ENCODE assay signal across 8 mouse cellular contexts in the genomic region with DNA sequence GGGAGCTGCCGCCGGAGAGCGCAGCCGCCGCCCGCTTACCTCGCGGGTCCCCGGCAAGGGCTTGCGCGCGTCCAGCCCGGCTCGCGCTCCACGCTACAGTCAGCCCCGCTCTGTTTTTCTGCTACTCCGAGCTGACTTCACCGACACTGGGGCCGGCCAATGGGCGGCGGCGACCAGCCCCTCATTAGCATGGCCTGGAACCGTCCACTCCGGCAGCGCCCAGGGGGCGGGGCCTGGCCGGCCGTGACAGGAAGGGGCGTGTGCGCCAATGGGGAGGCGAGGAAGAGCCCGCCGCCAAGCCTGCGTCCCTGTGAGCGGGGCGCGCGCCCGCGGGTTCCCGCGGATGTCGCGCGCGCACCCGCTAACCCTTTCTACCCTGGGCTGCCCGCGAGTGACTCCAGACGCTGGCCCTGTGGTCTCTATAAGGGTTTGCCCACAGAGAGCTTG. TPM values are rescaled to one million over a fixed set of nuclear protein-coding genes. Genes with fewer than 3 reads are reported as not detected.
DNase-seq lines count a peak whose midpoint lies in the region; ATAC-seq lines count a peak whose summit lies in the region.

Gene Sorbs1, minus strand, starts transcription at position 148 of the 447 bp plus-strand sequence.

- peak; percentile 93 for ATAC-seq in inflammation-experienced regulatory T-cells, adult 6 months
- peak; percentile 94 for ATAC-seq in megakaryocyte-erythroid progenitor cell, adult 5-6 weeks (replicated peaks; ENCODE audit: low FRiP score, low TSS enrichment, poor library complexity, severe bottlenecking)

- DNase-seq in adrenal gland, adult (ENCODE audit: inconsistent age in 2 of 2, low spot score in 1 of 2), result peak; percentile 98 to 99
- peak; percentile 98 for DNase-seq in embryo, embryonic 10.5 days (ENCODE audit: low spot score)
- peak; percentile 97 for DNase-seq in gastrocnemius, postnatal 14 days
- DNase-seq in left cerebral cortex, postnatal 10 days (ENCODE audit: extremely low spot score in 1 of 2, low spot score in 2 of 2), result peak; percentile 94 to 98
- DNase-seq in right cerebral cortex, postnatal 25 days, result peak; percentile 98
- peak; percentile 95 to 96 for DNase-seq in urinary bladder, postnatal 4 days (ENCODE audit: low spot score in 2 of 2)

- intact Hi-C loops in gastrocnemius, postnatal 14 days (cut with DNase I; ENCODE audit: low total_unique reads), result loop anchor here (10.0 kb wide), 1 partner anchor 79 kb away; no protein-coding TSS in a partner anchor
- intact Hi-C loops in left cerebral cortex, postnatal 10 days (cut with DNase I), result loop anchor here (5.0 to 10.0 kb wide), 2 partner anchors 119 to 166 kb away; no protein-coding TSS in a partner anchor

RNA-seq across cellular contexts. Expression of gene Sorbs1, which starts in this region (rescaled TPM):
- 100 to 1,000 TPM in 1 of 2 experiments, 10 to 100 TPM in 1; 59.4 to 109 TPM for total RNA-seq in gastrocnemius, postnatal 14 days (2021)
- polyA plus RNA-seq in inflammation-experienced regulatory T-cells, adult 6 months (2017; shearing (Covaris generic)), result 10 to 100 TPM; 12.3 to 23.7 (median 19.6) TPM
- 100 to 1,000 TPM; 109 to 119 TPM for total RNA-seq in left cerebral cortex, postnatal 10 days (2021)
- total RNA-seq in megakaryocyte-erythroid progenitor cell, adult 5-6 weeks (2014; fragmentation: Nextera tagmentation), result 13.9 and 33.6 TPM in 2 replicates
- total RNA-seq in megakaryocyte-erythroid progenitor cell, adult 5-6 weeks (2017), result 12.3 and 30.4 TPM in 2 replicates

Comparison
In these comparisons a context has a peak if more than half of its experiments do, and no peak if none do; other contexts are left out.
1. Peak in every context shown above with its lines: DNase-seq and ATAC-seq.